Mouse (Mus musculus) spleen, adult 12 weeks (tissue): ENCODE results near the gene Gpnmb.

Experiments
- DNase-seq: peaks from one replicate; pipeline ENCODE4 v3.0.0; 2022; ENCODE audit warnings: low spot score

Gpnmb gene

DNA sequence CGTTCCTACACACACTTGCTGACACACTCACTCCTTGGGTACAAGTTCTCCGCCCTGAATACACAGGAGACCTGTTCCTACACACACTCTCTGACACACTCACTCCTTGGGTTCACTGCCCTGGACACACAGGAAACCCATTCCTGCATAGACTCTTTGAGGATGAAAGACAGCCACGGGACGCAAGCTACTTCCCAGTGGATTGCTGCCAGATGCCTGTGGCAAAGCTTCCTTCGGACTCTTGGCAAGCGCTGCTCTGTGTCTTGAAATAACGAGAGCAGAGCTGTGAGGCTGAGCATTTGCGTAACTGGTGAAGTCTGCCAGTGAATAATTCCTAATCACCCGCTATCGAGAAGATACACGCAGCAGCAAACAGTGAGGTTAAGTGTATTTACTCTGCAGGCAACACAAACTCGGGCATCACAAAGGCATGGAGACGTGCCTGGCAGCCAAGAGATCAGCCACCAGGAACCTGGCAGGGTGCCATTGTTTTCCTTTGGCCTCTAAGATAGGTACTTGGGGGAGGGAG, 60.7 kb downstream of the Gpnmb start:
- no peak for DNase-seq

DNA sequence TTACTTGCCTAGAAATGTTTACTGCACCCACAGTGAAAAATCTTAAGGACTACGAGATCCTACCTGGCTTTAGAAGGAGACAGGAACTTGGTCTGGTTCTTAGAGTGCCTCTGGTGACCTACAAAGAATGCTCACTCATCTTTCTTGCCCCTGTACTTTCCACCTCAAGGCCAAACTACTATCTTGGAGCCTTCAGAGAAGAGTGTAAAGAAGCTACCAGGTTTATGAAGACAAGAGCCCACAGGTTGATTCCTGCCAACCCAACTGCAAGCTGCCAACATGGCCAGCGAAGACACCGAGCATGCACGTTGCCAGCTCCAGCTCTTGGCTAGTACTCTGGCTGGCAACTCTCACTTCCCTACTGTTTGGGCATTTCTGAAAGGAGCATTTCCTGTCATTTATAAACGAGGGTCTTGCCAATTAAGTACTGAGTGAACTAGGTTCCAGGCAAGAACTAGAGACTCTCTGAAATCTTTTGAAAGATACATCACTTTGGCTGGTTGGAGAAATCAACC, 61.3 kb downstream of the Gpnmb start:
- DNase-seq: no peak

DNA sequence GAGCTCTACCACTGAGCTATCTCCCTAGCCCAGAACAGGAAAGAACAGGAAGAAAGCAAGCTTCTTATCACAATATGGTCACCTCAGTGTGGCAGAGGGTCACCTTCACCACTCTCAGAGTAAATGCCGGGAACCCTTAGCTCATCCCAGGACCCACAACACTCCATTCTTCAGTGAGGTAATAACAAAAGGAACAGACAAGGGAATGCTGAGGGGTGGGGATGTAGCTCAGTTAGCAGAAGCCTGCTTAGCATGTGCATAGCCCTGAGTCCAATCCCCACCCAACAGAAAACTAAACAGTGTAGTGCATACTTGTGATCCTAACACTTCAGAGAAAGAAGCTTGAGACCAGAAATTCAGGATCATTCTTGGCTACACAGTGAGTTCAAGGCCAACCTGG, 62.7 kb downstream of the Gpnmb start:
- no peak for DNase-seq

DNA sequence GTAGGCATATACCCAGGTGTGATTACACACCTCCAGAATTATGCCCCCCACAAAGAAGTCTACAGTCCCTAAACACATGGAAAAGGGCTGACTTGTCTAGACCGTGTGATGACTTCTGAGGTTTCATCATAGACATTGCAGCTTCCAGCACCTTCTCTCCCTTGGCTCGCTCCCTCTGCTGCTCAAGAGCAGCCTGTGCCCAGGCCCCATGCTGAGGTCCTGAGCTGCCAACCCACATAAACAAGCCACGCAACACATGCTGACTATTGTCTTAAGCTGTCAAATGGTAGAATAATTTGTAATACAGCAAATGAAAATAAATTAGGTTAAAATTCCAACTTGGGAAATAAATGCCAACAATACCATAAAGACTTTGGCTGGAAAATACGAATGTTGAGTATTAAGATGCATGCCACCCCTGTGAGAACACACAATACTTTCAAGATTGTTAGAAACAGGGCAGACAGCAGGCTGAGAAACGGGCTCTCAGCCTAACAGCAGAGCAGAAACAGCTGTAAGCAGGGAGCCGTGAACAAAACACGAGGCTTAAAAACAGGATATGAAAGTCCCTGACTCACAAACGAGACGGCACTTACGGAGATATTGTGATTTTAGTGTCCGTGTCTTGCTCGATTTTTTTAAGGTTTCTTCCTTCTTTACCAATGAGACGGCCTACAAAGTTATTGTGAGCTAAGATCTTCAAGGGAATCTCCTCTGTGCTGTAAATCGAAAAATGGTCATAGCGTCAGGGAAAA, 70.6 kb downstream of the Gpnmb start:
- DNase-seq: no peak

DNA sequence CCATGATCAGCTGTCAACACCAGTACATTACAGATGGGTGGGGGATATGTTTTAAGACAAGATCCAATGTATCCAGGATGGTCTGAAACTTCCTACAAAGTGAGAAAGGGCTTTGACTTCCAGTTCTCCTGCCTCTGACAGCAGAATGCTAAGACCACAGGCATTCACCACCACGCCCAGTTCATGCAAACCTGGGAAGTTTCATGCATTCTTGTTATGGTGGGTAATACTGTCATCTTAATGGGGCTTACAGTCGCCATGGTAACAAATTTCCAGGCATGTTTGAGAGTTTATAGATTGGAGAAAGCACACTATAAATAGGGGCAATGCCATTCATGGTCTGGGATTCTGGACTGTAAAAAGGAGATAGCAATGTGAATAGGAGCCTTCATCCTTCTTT, 72.8 kb downstream of the Gpnmb start:
- DNase-seq: no peak

DNA sequence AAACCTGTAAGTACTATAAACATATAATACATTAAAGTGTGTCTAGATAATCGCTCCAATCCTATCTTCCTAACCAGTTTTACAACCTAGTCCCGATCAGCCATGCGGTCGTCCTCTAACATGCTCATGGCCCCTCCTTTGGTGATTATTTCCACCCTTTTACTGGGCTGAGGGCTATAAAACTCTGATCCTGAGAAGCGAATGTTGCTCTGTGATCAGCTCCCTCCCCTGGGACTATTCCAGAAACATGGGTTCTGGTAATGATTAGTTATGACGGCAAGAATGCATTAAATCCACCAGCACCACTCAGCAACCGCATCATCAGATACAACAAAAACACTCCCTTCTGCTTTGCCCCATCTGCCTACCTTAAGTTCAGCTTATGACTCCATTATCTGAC, 77.5 kb downstream of the Gpnmb start:
- no peak for DNase-seq

DNA sequence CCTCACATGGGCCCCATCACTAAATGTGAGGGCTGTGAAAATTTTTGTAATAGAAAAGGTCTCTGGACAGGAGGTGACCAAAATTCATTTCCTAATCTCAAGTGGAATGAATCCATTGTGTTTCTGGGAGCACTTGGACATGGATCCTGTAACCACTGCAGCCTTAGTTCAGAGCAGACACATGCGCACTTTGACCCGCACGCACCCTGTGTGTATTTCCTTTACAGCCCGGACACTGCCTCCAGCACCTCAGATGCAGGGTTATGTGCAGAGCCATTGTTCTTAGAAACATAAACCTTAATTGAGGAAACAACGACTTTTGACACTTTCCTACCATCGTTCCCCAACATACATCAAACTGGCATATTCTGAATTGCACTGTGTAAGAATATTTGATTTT, 78.1 kb downstream of the Gpnmb start:
- no peak for DNase-seq

DNA sequence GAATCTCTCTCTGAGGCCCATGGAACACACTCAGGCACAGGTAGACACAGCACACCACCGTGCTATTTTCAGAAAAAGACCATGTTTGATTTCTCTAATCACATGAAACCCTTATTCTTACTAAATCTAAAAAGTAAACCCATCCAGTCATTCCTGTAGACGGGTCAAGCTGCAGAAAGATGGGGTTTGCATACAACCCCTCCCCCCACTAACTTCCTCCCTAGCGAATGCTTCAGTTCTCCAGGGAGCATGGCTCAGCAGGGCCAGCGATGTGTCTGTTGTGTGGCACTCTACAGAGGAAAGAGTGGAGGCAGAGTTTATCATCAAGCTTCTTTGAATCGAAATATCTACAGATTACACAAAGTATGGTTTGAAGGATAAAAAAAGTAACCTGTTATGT, 79.2 kb downstream of the Gpnmb start:
- DNase-seq: no peak

DNA sequence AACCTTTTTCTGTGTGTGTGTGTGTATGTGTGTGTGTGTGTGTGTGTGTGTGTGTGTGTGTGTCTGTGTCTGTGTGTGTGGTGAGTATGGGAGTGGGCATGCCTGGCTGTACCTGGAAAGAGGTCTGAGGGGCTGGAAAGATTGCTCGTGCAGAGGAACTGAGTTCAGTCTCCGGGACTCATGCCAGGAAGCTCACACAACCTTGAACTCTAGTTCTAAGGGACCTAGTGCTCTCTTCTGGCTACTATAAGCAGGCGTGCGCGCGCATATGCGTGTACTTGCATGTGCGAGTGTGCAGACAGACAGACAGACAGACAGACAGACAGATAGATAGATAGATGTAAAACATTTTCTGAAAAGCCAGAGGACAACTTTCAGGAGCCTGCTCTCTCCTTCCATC, 79.9 kb downstream of the Gpnmb start:
- no peak for DNase-seq

DNA sequence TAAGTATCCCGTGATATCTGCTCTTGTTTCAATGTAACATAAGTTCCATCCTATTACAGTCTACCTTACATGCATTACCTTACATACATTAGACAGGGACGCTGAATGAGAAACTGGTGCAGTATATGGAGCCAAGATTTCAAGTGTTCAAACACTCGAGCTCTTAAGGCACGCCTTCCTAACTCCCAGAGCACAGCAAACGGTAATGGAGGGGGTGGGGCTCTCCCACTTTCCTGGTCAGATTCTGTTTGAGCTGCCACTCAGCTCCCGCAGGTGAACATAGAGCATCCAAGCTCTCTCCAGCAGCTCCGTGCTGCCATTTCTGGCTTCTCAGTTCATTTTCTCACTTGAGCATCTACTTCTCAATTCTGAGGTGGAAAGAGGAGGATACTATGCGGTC, 82.1 kb downstream of the Gpnmb start:
- no peak for DNase-seq

DNA sequence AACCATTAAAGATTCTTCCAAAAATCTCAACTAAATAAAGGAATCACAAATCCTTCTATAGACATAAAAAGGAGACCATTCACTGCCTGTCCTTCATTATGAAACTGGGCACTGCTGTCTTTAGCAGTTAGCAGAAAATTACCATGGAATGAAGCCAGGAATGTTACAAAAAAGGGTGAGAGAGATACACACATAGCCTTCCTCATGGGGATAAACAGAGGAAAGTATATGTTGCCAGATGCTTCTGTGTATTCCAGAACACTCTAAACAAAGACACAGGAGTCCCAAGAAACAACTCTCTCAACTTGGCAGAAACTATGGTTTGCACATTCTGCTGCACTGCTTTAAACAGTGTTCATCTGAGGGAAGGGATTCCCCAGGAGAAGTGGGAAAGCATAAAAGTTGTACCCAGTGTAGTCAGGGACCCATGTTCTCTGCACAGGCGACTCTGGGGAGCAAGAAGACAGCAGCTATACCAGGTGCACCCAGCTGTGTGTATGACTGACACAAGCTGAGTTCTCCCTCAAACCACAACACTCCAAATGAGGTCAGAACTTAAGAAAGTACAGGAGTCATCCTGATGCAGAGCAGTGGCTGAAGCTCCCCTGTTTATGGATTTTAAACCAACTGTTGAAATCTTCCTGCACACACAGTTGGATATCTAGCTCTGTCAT, 83.3 kb downstream of the Gpnmb start:
- DNase-seq: no peak

DNA sequence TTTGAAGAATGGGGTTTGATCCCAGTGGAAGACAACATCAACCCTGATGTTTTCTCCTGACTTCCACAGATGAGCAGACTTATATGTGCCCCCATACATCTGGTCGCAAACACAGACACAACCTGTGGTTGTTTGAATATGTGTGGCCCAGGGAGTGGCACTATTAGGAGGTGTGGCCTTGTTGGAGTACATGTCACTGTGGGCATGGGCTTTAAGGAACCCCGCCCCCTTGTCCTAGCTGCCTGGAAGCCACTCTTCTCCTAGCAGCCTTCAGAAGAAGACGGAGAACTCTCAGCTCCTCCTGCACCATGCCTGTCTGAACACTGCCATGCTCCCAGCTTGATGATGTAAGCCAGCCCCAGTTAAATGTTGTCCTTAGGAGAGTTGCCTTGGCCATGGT, 84.0 kb downstream of the Gpnmb start:
- DNase-seq: no peak
